ENCODE assay signal across 8 mouse cellular contexts in the genomic region with DNA sequence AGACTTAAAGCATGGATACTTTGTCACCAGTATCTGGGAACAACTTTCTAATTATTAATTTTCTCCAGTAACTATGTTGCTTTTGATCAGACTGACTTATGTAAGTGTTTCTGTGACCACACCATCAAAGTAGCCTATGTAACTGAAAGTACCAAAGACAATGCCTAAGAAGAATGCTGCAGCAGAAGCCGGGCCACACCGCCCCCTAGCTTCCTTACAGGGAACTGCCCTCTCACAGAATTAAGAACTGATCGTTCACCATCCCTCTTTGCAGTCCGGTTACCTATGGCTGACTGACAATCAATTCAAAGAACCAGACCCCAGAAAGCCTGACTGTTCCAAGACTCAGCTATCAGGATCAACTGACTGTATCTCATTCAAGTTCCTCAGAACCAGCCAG.
DNase-seq lines count a peak whose midpoint lies in the region; ATAC-seq and TF ChIP-seq lines count a peak whose summit lies in the region.

No protein-coding gene starts in this region.

- no peaks in the 10 kb centered on the region for H3K9me3 ChIP-seq in intestine, postnatal 0 days (ENCODE audit: control insufficient read depth)
- no peaks in the 10 kb centered on the region for H3K9me3 ChIP-seq in intestine, embryonic 15.5 days

- H3K36me3 ChIP-seq in intestine, postnatal 0 days (ENCODE audit: control insufficient read depth, insufficient read depth), result no peaks in the 10 kb centered on the region
- H3K36me3 ChIP-seq in intestine, embryonic 15.5 days, result no peaks in the 10 kb centered on the region

- H3K27ac ChIP-seq in intestine, postnatal 0 days (ENCODE audit: low read depth, low read length), result no peak overlapping the region
- H3K27ac ChIP-seq in intestine, embryonic 15.5 days, result no peak overlapping the region
- no peak overlapping the region for H3K27ac ChIP-seq in olfactory bulb, adult 2 months (ENCODE audit: insufficient read depth, low read depth, low read length)

- WGBS in intestine, postnatal 0 days, result 41% methylated on average over 4 of the region's 4 CpGs
- WGBS in intestine, embryonic 15.5 days, result 48% methylated on average over 4 of the region's 4 CpGs
- 31% methylated on average over 4 of the region's 4 CpGs for WGBS in olfactory bulb, adult 2 months

- no peaks in the 10 kb centered on the region for H3K27me3 ChIP-seq in intestine, postnatal 0 days (replicated peaks; ENCODE audit: control insufficient read depth, insufficient read depth, low read length)
- H3K27me3 ChIP-seq in intestine, embryonic 15.5 days (replicated peaks), result no peaks in the 10 kb centered on the region

- DNase-seq in CD4-positive helper T cell, adult 2 months (ENCODE audit: low read depth, low spot score), result peak; percentile 24
- peak; percentile 33 for DNase-seq in adipocyte (ENCODE audit: low spot score)
- DNase-seq in embryo, embryonic 11 days, result peak; percentile 32
- peak; percentile 41 to 56 for DNase-seq in layer of hippocampus, postnatal 10 days (ENCODE audit: low spot score in 2 of 2)
- DNase-seq in yolk sac, embryonic 10.5 days (ENCODE audit: low spot score), result no peak

- no peak for TF ChIP-seq POLR2A in olfactory bulb, adult 2 months (IDR thresholded peaks at IDR 0.05; ENCODE audit: insufficient read depth, low read depth, low read length)

- H3K9ac ChIP-seq in intestine, postnatal 0 days (ENCODE audit: low read depth, low read length), result no peak overlapping the region
- H3K9ac ChIP-seq in intestine, embryonic 15.5 days, result no peak overlapping the region

- peak; percentile 86 for TF ChIP-seq CTCF in intestine, postnatal 0 days (IDR thresholded peaks at IDR 0.05; ENCODE audit: low read depth)
- 0 out of 2 replicates have a peak, but pooled peaks have one; percentile 28 for TF ChIP-seq CTCF in olfactory bulb, adult 2 months (IDR thresholded peaks at IDR 0.05; ENCODE audit: insufficient read depth, low read depth, low read length)

- ATAC-seq in intestine, postnatal 0 days, result no peak
- no peak for ATAC-seq in intestine, embryonic 15.5 days

- no peak overlapping the region for H3K4me3 ChIP-seq in intestine, postnatal 0 days (ENCODE audit: low read depth, low read length)
- no peak overlapping the region for H3K4me3 ChIP-seq in intestine, embryonic 15.5 days (replicated peaks)
- H3K4me3 ChIP-seq in olfactory bulb, adult 2 months (ENCODE audit: insufficient read depth, low read depth, low read length), result no peak overlapping the region

- H3K4me1 ChIP-seq in intestine, postnatal 0 days (replicated peaks; ENCODE audit: control insufficient read depth, insufficient read depth, low read length), result no peaks in the 10 kb centered on the region
- no peaks in the 10 kb centered on the region for H3K4me1 ChIP-seq in intestine, embryonic 15.5 days (replicated peaks)
- no peaks in the 10 kb centered on the region for H3K4me1 ChIP-seq in olfactory bulb, adult 2 months (ENCODE audit: control insufficient read depth, insufficient read depth, low read length)

- no peak overlapping the region for H3K4me2 ChIP-seq in intestine, postnatal 0 days (replicated peaks; ENCODE audit: low read depth)
- no peak overlapping the region for H3K4me2 ChIP-seq in intestine, embryonic 15.5 days (replicated peaks)
